Mouse (Mus musculus) megakaryocyte, embryonic 14.5 days (primary cell): Measurements from ENCODE around the gene Ppp4r2.

Source experiments
- FLI1 ChIP-seq: IDR thresholded peaks from 2 replicates; pipeline ENCODE4 v1.6.1; 2012; ENCODE audit warnings: low read length, inconsistent platforms, mixed read lengths
- GATA1 ChIP-seq: IDR thresholded peaks from 3 replicates; pipeline ENCODE4 v1.6.1; 2012; ENCODE audit warnings: mixed read lengths, low read length, inconsistent platforms, borderline replicate concordance

DNA sequence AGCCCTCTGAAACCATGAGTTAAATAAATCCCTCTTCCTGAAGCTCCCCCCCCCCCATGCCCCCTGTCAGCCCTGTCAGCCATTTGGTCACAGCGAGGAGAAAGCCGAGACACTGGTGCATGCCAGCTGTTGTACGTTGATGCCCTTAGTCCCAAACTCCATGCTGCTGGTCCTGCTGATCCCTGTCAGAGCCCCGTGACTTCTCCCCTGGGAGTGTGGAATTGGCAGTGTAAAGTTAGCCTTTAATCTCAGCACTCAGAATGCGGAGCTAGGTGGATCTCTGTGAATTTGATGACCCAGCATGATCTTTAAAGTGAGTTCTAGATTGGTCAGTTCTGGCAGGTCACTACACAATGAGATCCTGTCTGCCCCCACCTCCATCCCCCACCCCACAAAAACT, 3.7 kb upstream of the Ppp4r2 start:
- TF ChIP-seq GATA1 (no peak), FLI1 (no peak)
